Mouse (Mus musculus): ENCODE data around the gene Sipa1l2.
A peak's percentile ranks its signal among the peaks of the same experiment; 100 is the strongest.

Sipa1l2 gene

GRCm38 (mm10) chr8:125465156-125465821 is 104.3 kb downstream of the Sipa1l2 start:
- no peak; the same call in 1 of the 2 replicates for ATAC-seq (ENCODE audit: low TSS enrichment)

GRCm38 (mm10) chr8:125462901-125463300 is 106.7 kb downstream of the Sipa1l2 start:
- no peak for ATAC-seq (ENCODE audit: low TSS enrichment)

- ATAC-seq (ENCODE audit: low TSS enrichment) = no peak
These were observed 108.1 kb downstream of the Sipa1l2 start for GRCm38 (mm10) chr8:125461504-125461903.

- no peak for ATAC-seq (ENCODE audit: low TSS enrichment)
These were observed 109.0 kb downstream of the Sipa1l2 start for GRCm38 (mm10) chr8:125460602-125461001.

GRCm38 (mm10) chr8:125449048-125449447 is 120.6 kb downstream of the Sipa1l2 start:
- no peak for ATAC-seq (ENCODE audit: low TSS enrichment)

- ATAC-seq (ENCODE audit: low TSS enrichment) = no peak
These were observed 122.1 kb downstream of the Sipa1l2 start for GRCm38 (mm10) chr8:125447543-125447942.

GRCm38 (mm10) chr8:125446236-125446635 is 123.4 kb downstream of the Sipa1l2 start:
- ATAC-seq (ENCODE audit: low TSS enrichment) = no peak

- ATAC-seq (ENCODE audit: low TSS enrichment) = no peak
These were observed 124.4 kb downstream of the Sipa1l2 start for GRCm38 (mm10) chr8:125445225-125445609.

- ATAC-seq (ENCODE audit: low TSS enrichment) = no peak
These were observed 125.0 kb downstream of the Sipa1l2 start for GRCm38 (mm10) chr8:125444457-125445224.

- ATAC-seq (ENCODE audit: low TSS enrichment) = no peak
These were observed 134.1 kb downstream of the Sipa1l2 start for GRCm38 (mm10) chr8:125435320-125436100.

- no peak for ATAC-seq (ENCODE audit: low TSS enrichment)
These were observed 135.5 kb downstream of the Sipa1l2 start for GRCm38 (mm10) chr8:125434151-125434550.

- ATAC-seq (ENCODE audit: low TSS enrichment) = no peak
These were observed 138.3 kb downstream of the Sipa1l2 start for GRCm38 (mm10) chr8:125431321-125431720.

- ATAC-seq (ENCODE audit: low TSS enrichment) = no peak
These were observed 138.8 kb downstream of the Sipa1l2 start for GRCm38 (mm10) chr8:125430796-125431195.

GRCm38 (mm10) chr8:125428979-125429690 is 140.5 kb downstream of the Sipa1l2 start:
- ATAC-seq (ENCODE audit: low TSS enrichment) = peak; percentile 68

- ATAC-seq (ENCODE audit: low TSS enrichment) = no peak
These were observed 145.7 kb downstream of the Sipa1l2 start for GRCm38 (mm10) chr8:125423861-125424260.

GRCm38 (mm10) chr8:125419202-125419830 is 150.3 kb downstream of the Sipa1l2 start:
- no peak for ATAC-seq (ENCODE audit: low TSS enrichment)

- ATAC-seq (ENCODE audit: low TSS enrichment) = peak; percentile 20; the same call in 1 of the 2 replicates
These were observed 153.5 kb downstream of the Sipa1l2 start for GRCm38 (mm10) chr8:125416146-125416545.

- no peak for ATAC-seq (ENCODE audit: low TSS enrichment)
These were observed 155.0 kb downstream of the Sipa1l2 start for GRCm38 (mm10) chr8:125414651-125415050.

- no peak for ATAC-seq (ENCODE audit: low TSS enrichment)
These were observed 156.4 kb downstream of the Sipa1l2 start for GRCm38 (mm10) chr8:125413001-125413909.

- ATAC-seq (ENCODE audit: low TSS enrichment) = no peak
These were observed 159.0 kb downstream of the Sipa1l2 start for GRCm38 (mm10) chr8:125410646-125411045.
